35 mouse cellular contexts compared by ENCODE assay signal in the genomic region with DNA sequence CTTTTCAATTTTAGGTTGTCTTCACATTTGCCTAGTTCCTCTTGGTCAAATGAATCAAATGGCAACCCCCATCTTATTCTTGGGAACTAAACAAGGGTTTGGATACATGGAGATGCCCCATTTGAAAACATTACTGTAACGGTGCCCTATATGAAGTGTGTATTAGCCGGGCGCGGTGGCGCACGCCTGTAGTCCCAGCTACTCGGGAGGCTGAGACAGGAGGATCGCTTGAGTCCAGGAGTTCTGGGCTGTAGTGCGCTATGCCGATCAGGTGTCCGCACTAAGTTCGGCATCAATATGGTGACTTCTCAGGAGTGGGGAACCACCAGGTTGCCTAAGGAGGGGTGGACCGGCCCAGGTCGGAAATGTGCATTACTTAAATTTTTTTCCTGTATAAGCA. TPM values are rescaled to one million over a fixed set of nuclear protein-coding genes. Genes with fewer than 3 reads are reported as not detected.
"Had no signal": no experiment of that assay in that cellular context is flagged by ENCODE, and none has a peak within 500 bp of the region (broad histone marks: within the 10 kb centered on the region; RNA-seq: fewer than 3 reads in every experiment).

No protein-coding gene starts in this region.

- H3K27ac ChIP-seq: embryonic facial prominence, embryonic 10.5 days; embryonic facial prominence, embryonic 12.5 days; embryonic facial prominence, embryonic 13.5 days; embryonic facial prominence, embryonic 15.5 days; forebrain, embryonic 10.5 days; forebrain, embryonic 12.5 days; forebrain, embryonic 13.5 days; forebrain, embryonic 15.5 days; gastrocnemius, adult 2 months; heart, adult 2 months had no signal

- H3K9me3 ChIP-seq: embryonic facial prominence, embryonic 10.5 days; embryonic facial prominence, embryonic 12.5 days; embryonic facial prominence, embryonic 13.5 days; embryonic facial prominence, embryonic 15.5 days; forebrain, embryonic 10.5 days; forebrain, embryonic 12.5 days; forebrain, embryonic 13.5 days; forebrain, embryonic 15.5 days had no signal

- H3K4me2 ChIP-seq: embryonic facial prominence, embryonic 12.5 days; embryonic facial prominence, embryonic 13.5 days; embryonic facial prominence, embryonic 15.5 days; forebrain, embryonic 12.5 days; forebrain, embryonic 13.5 days; forebrain, embryonic 15.5 days had no signal

- H3K4me3 ChIP-seq: embryonic facial prominence, embryonic 10.5 days; embryonic facial prominence, embryonic 12.5 days; embryonic facial prominence, embryonic 13.5 days; embryonic facial prominence, embryonic 15.5 days; erythroblast, embryonic 14.5 days; forebrain, embryonic 10.5 days; forebrain, embryonic 12.5 days; forebrain, embryonic 13.5 days; forebrain, embryonic 15.5 days; gastrocnemius, adult 2 months; heart, adult 2 months had no signal

- H3K27me3 ChIP-seq: embryonic facial prominence, embryonic 12.5 days; embryonic facial prominence, embryonic 13.5 days; embryonic facial prominence, embryonic 15.5 days; forebrain, embryonic 12.5 days; forebrain, embryonic 13.5 days; forebrain, embryonic 15.5 days had no signal

- H3K9ac ChIP-seq: embryonic facial prominence, embryonic 12.5 days; embryonic facial prominence, embryonic 13.5 days; embryonic facial prominence, embryonic 15.5 days; forebrain, embryonic 12.5 days; forebrain, embryonic 13.5 days; forebrain, embryonic 15.5 days; forebrain, postnatal 0 days had no signal

- DNase-seq: cerebellum, adult 18-20 months; cerebellum, adult 2 months; cerebellum, adult 8-10 months; cerebellum, adult 9-10 months; cerebellum, adult 9-11 months; cerebellum, postnatal 10 days; cerebellum, postnatal 14 days; cerebellum, postnatal 25 days; cerebellum, postnatal 36 days; embryo, embryonic 11 days; forebrain, postnatal 0 days; gastrocnemius, adult 2 months; gastrocnemius, postnatal 10 days; gastrocnemius, postnatal 14 days; gastrocnemius, postnatal 25 days; gastrocnemius, postnatal 36 days; heart, adult 18-20 months; heart, adult 2 months had no signal

- ATAC-seq: forebrain, embryonic 13.5 days; forebrain, embryonic 14.5 days; forebrain, embryonic 15.5 days; forebrain, embryonic 16.5 days; forebrain, postnatal 0 days had no signal

RNA-seq across cellular contexts. Expression of a gene that starts 27.6 kb away (rescaled TPM):
- total RNA-seq: forebrain, postnatal 0 days; gastrocnemius, postnatal 10 days; gastrocnemius, postnatal 25 days; gastrocnemius, postnatal 4 days; heart, adult 18-20 months; heart, adult 8-10 months had no signal
- polyA plus RNA-seq: embryonic facial prominence, embryonic 11.5 days; embryonic facial prominence, embryonic 14.5 days; embryonic facial prominence, embryonic 15.5 days; erythroblast, embryonic 14.5 days; forebrain, embryonic 10.5 days; forebrain, embryonic 11.5 days; gonadal fat pad, adult 2 months; heart, adult 2 months had no signal
